Mouse (Mus musculus) small intestine, adult 2 months (tissue): ENCODE data around the gene 1700016K19Rik. TPM values are rescaled to one million over a fixed set of nuclear protein-coding genes. Genes with fewer than 3 reads are reported as not detected.

ENCODE experiments used
- H3K27ac ChIP-seq: fragments of 200-500 bp; 2 replicates; pipeline ENCODE4 v1.5.1; 2012; ENCODE audit warnings: low read depth, low read length, control low read depth, inconsistent platforms; ENCODE audit not compliant: insufficient read depth
- H3K27me3 ChIP-seq: fragments of 200-500 bp; 2 replicates; pipeline ENCODE4 v1.6.1; 2012; ENCODE audit warnings: mild to moderate bottlenecking, moderate library complexity, low read length, inconsistent platforms; ENCODE audit not compliant: control insufficient read depth, insufficient read depth
- H3K36me3 ChIP-seq: fragments of 200-500 bp; 2 replicates; pipeline ENCODE4 v1.6.1; 2012; ENCODE audit warnings: mild to moderate bottlenecking, low read length, control low read depth, inconsistent platforms; ENCODE audit not compliant: control insufficient read depth, insufficient read depth
- H3K4me1 ChIP-seq: fragments of 200-500 bp; 2 replicates; pipeline ENCODE4 v1.6.1; 2012; ENCODE audit warnings: low read length, inconsistent platforms, mixed read lengths; ENCODE audit not compliant: control insufficient read depth, insufficient read depth, insufficient read length
- H3K4me3 ChIP-seq: fragments of 200-500 bp; 2 replicates; pipeline ENCODE4 v1.5.1; 2012; ENCODE audit warnings: low read depth, mild to moderate bottlenecking, control low read depth, inconsistent platforms, low read length, moderate library complexity
- CTCF ChIP-seq: fragments of 200-500 bp; IDR thresholded peaks from 2 replicates; pipeline ENCODE4 v1.5.1; 2012; ENCODE audit warnings: low read depth, mild to moderate bottlenecking, control low read depth, inconsistent platforms, low read length, moderate library complexity, mixed read lengths; ENCODE audit not compliant: insufficient replicate concordance, insufficient read length; ENCODE audit errors: extremely low read depth
- POLR2A ChIP-seq: fragments of 200-500 bp; IDR thresholded peaks from 2 replicates; pipeline ENCODE4 v1.6.1; 2012; ENCODE audit warnings: low read depth, mild to moderate bottlenecking, control low read depth, inconsistent platforms, low read length, moderate library complexity
- WGBS: fragments of 180-500 bp; shearing (Covaris S2); methylation state at CpG from one replicate; pipeline ENCODE4 v1.1.7; 2018; 5-methylcytosine and 5-hydroxymethylcytosine counted together
- polyA plus RNA-seq: library from polyadenylated mRNA; depleted of rRNA; stranded (reverse); fragments of >200 nt; gene quantifications from 2 replicates; pipeline ENCODE4 v1.2.3, GENCODE M21; 2012; rRNA removed

The 1700016K19Rik gene
- 0.18 and 0.39 TPM in 2 replicates for polyA plus RNA-seq

DNA sequence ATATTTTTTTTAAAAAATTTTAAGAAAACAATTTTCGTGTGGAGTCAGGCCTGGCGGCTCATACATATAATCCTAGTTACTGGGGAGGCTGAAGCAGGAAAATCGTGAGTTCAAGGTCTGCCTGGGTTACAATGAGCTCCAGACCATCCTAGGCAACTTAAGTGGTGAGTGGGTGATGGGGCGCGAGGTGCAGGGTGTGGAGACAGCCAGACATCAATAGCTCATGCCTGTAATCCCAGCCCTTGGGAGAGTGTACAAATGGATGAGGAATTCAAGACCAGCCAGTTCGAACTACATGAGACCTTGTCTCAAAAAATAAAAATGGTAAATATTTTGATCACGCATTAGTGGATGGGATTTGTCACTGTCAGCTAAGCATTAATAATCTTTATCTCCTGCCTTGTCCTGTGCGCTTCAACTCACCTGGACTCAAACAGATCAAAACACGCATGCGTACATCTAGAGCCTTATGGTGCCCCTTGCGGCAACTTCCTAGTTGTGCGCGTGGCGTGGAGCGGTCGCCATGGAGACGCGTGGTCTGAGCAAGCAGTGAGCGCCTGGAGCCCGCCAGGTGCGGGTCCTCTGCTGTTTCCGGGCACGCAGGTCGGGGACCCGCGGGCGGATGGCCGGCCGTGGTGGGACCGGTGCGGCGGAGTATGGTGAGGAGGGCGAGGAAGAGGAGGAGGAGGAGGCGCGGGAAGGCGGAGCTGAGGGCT, at the start of gene 1700016K19Rik:
Gene 1700016K19Rik, plus strand, starts transcription at position 473 of the 716 bp plus-strand sequence.
- 11% methylated on average over 35 of the region's 36 CpGs for WGBS
- peak within 1 kb of the TSS; percentile 65 for H3K4me3 ChIP-seq
- no peaks in the 10 kb centered on the region for H3K27me3 ChIP-seq
- H3K27ac ChIP-seq: no peak within 1 kb of the TSS
- H3K4me1 ChIP-seq: peaks cover 7% of the 10 kb centered on the region
- H3K36me3 ChIP-seq: no peaks in the 10 kb centered on the region
- no peak for TF ChIP-seq POLR2A
- TF ChIP-seq CTCF: peak; percentile 49; the same call in 1 of the 2 replicates

GRCm38 (mm10) chr11:75950459-75950858, 49.3 kb upstream of the 1700016K19Rik start:
- Histone ChIP-seq H3K36me3 (no peaks in the 10 kb centered on the region), H3K4me1 (peaks cover 19% of the 10 kb centered on the region), H3K27me3 (no peaks in the 10 kb centered on the region), H3K27ac (no peak overlapping the region), H3K4me3 (no peak overlapping the region)
- WGBS: 78% methylated on average over 3 of the region's 3 CpGs
- TF ChIP-seq POLR2A (no peak), CTCF (no peak)

DNA sequence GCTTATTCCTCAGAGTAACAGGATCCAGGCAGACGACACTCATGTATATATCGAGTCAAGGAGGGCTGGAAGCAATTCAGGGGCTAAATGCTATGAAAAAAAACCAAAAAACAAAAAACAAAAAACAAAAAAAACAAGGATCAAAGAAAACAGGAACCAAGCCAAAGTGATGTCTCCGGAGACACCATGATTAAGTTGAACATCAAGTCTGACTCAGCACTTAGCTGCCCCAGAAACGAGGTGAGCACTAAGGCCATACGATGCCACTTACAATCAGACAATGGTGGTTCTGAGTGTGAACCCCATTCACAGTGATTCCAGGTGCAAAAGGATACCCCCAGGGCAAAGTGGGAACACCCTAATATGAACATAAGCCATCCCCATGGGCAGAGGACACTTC, 47.8 kb upstream of the 1700016K19Rik start:
- no peaks in the 10 kb centered on the region for H3K27me3 ChIP-seq
- H3K4me3 ChIP-seq: no peak overlapping the region
- H3K4me1 ChIP-seq: peaks cover 19% of the 10 kb centered on the region
- no peak overlapping the region for H3K27ac ChIP-seq
- TF ChIP-seq POLR2A (no peak), CTCF (no peak)
- WGBS: 84% methylated on average over 5 of the region's 5 CpGs
- no peaks in the 10 kb centered on the region for H3K36me3 ChIP-seq

GRCm38 (mm10) chr11:75954896-75955295, 44.8 kb upstream of the 1700016K19Rik start:
- Histone ChIP-seq H3K27ac (no peak overlapping the region), H3K27me3 (no peaks in the 10 kb centered on the region), H3K36me3 (no peaks in the 10 kb centered on the region), H3K4me1 (peaks cover 15% of the 10 kb centered on the region), H3K4me3 (no peak overlapping the region)
- 92% methylated on average over 9 of the region's 9 CpGs for WGBS
- TF ChIP-seq CTCF (no peak), POLR2A (no peak)

DNA sequence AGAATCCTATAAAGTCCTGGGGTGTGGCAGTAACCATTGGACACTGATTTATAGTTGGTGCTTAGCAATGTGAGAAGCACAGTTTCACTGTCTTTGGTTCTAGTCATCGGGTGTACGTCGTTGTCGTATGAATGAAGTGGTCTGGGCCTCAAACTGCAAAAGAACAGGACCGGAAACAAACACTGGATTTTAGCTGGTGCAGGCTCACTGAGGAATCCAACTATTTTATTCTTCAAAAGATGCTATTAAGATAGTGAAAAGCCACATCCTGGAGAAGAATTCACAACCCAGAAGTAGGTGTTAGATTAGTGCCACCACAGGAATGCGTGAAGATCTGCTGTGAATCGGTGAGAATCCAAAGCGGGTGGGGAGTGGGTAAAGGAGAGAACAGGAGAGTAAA, 43.1 kb upstream of the 1700016K19Rik start:
- Histone ChIP-seq H3K36me3 (no peaks in the 10 kb centered on the region), H3K4me3 (peak overlapping the region; percentile 47; the same call in 1 of the 2 replicates), H3K27ac (peak overlapping the region; percentile 91), H3K4me1 (peaks cover 13% of the 10 kb centered on the region), H3K27me3 (no peaks in the 10 kb centered on the region)
- no peak for TF ChIP-seq CTCF
- TF ChIP-seq POLR2A: no peak
- WGBS: 35% methylated on average over 8 of the region's 8 CpGs

GRCm38 (mm10) chr11:75957124-75957832, 42.4 kb upstream of the 1700016K19Rik start:
- peak overlapping the region; percentile 91 for H3K27ac ChIP-seq
- 29% methylated on average over 17 of the region's 17 CpGs for WGBS

GRCm38 (mm10) chr11:75961782-75962181, 37.9 kb upstream of the 1700016K19Rik start:
- Histone ChIP-seq H3K4me1 (peaks cover 16% of the 10 kb centered on the region), H3K36me3 (no peaks in the 10 kb centered on the region), H3K27me3 (no peaks in the 10 kb centered on the region), H3K4me3 (no peak overlapping the region), H3K27ac (no peak overlapping the region)
- TF ChIP-seq POLR2A (no peak), CTCF (no peak)
- 89% methylated on average over 7 of the region's 7 CpGs for WGBS

More at GRCm38 (mm10) chr11:75957124-75957832, 42.4 kb upstream of the 1700016K19Rik start:
- Histone ChIP-seq H3K36me3 (no peaks in the 10 kb centered on the region), H3K27me3 (no peaks in the 10 kb centered on the region), H3K4me3 (peak overlapping the region; percentile 47), H3K4me1 (peaks cover 13% of the 10 kb centered on the region)
- no peak for TF ChIP-seq CTCF
